In genomic region chr1:149856720-149857119, GRCm38 (mm10) we compare ENCODE assay signal across 8 mouse cellular contexts.
DNase-seq lines count a peak whose midpoint lies in the region; ATAC-seq and TF ChIP-seq lines count a peak whose summit lies in the region.

No protein-coding gene starts in this region.

- no peak overlapping the region for H3K27ac ChIP-seq in MEL (ENCODE audit: control insufficient read depth, low read depth, low read length)
- no peak overlapping the region for H3K27ac ChIP-seq in spleen, adult 2 months (ENCODE audit: insufficient read depth, low read length)

- no peak for TF ChIP-seq EP300 in MEL (IDR thresholded peaks at IDR 0.05; ENCODE audit: low read depth in 1 of 2, low read length in 2 of 2)

- no peaks in the 10 kb centered on the region for H3K27me3 ChIP-seq in MEL (ENCODE audit: control insufficient read depth in 1 of 2, insufficient read depth in 2 of 2, low read length in 2 of 2)
- H3K27me3 ChIP-seq in spleen, adult 2 months (ENCODE audit: control insufficient read depth, insufficient read depth, low read length), result no peaks in the 10 kb centered on the region

- 43% methylated on average over 9 of the region's 9 CpGs for whole genome bisulfite sequencing in spleen, adult 2 months

- no peaks in the 10 kb centered on the region for H3K4me1 ChIP-seq in MEL (ENCODE audit: control insufficient read depth in 1 of 2, insufficient read depth in 2 of 2, low read length in 2 of 2)
- no peaks in the 10 kb centered on the region for H3K4me1 ChIP-seq in spleen, adult 2 months (ENCODE audit: control insufficient read depth, insufficient read depth, insufficient read length)

- H3K79me2 ChIP-seq in MEL (ENCODE audit: control insufficient read depth, insufficient read depth, low read length, poor library complexity), result no peaks in the 10 kb centered on the region

- no peaks in the 10 kb centered on the region for H3K9me3 ChIP-seq in MEL (replicated peaks; ENCODE audit: insufficient read depth, low read length)

- no peaks in the 10 kb centered on the region for H3K36me3 ChIP-seq in MEL (ENCODE audit: control insufficient read depth in 1 of 2, insufficient read depth in 2 of 2, low read length in 2 of 2)
- H3K36me3 ChIP-seq in spleen, adult 2 months (ENCODE audit: control insufficient read depth, insufficient read depth, low read length), result no peaks in the 10 kb centered on the region

- ATAC-seq in common myeloid progenitor, adult 5-6 weeks (replicated peaks; ENCODE audit: low read depth, poor library complexity, severe bottlenecking), result peak; percentile 90
- ATAC-seq in megakaryocyte-erythroid progenitor cell, adult 5-6 weeks (replicated peaks; ENCODE audit: low FRiP score, low TSS enrichment, poor library complexity, severe bottlenecking), result peak; percentile 83
- no peak for ATAC-seq in activated CD4-positive, CD25-positive, alpha-beta regulatory T cell, adult 4 months

- DNase-seq in B cell, adult 2 months, result peak; percentile 43 to 44
- peak; percentile 71 for DNase-seq in MEL (ENCODE audit: low read depth, low spot score)
- DNase-seq in heart, adult 8-10 months (ENCODE audit: low spot score), result peak; percentile 74
- DNase-seq in left cerebral cortex, adult 11 months (ENCODE audit: low spot score), result peak; percentile 78
- peak in 1 of 2 experiments; percentile 8 for DNase-seq in spleen, adult 2 months (ENCODE audit: low read depth in 1 of 2, low spot score in 2 of 2)

- TF ChIP-seq CTCF in MEL (IDR thresholded peaks at IDR 0.05 in 2 of 3, conservative IDR thresholded peaks at IDR 0.05 in 1 of 3; ENCODE audit: control insufficient read depth in 1 of 3, insufficient read depth in 1 of 3, low read depth in 2 of 3, low read length in 3 of 3, poor library complexity in 1 of 3, severe bottlenecking in 1 of 3), result peak; percentile 80 to 92 (median 87)
- peak; percentile 37; the same call in 1 of the 2 replicates for TF ChIP-seq CTCF in spleen, adult 2 months (IDR thresholded peaks at IDR 0.05; ENCODE audit: extremely low read depth, insufficient read depth, insufficient read length, insufficient replicate concordance)

- TF ChIP-seq POLR2A in MEL (IDR thresholded peaks at IDR 0.05; ENCODE audit: control insufficient read depth in 1 of 2, insufficient read depth in 1 of 2, low read depth in 1 of 2, low read length in 2 of 2, poor library complexity in 1 of 2), result no peak
- TF ChIP-seq POLR2A in spleen, adult 2 months (IDR thresholded peaks at IDR 0.05; ENCODE audit: low read depth, low read length), result no peak

- no peak overlapping the region for H3K9ac ChIP-seq in MEL (ENCODE audit: control insufficient read depth, low read depth, low read length, poor library complexity, severe bottlenecking)

- TF ChIP-seq RAD21 in MEL (IDR thresholded peaks at IDR 0.05; ENCODE audit: low read depth, low read length), result peak; percentile 68

- no peak overlapping the region for H3K4me3 ChIP-seq in MEL (ENCODE audit: control insufficient read depth in 1 of 2, insufficient read depth in 1 of 2, low read depth in 2 of 2, low read length in 2 of 2)
- H3K4me3 ChIP-seq in spleen, adult 2 months (ENCODE audit: extremely low read depth, insufficient read depth, insufficient read length), result no peak overlapping the region

TF ChIP-seq in MEL, 35 proteins besides CTCF, POLR2A, EP300 and RAD21:
- TF ChIP-seq USF2 (IDR thresholded peaks at IDR 0.05; ENCODE audit: borderline replicate concordance in 1 of 2, insufficient read depth in 1 of 2, low read depth in 1 of 2, low read length in 2 of 2), result no peak
- TF ChIP-seq ZC3H11A (IDR thresholded peaks at IDR 0.05; ENCODE audit: low read depth, low read length), result peak; percentile 79
- no peak for TF ChIP-seq CHD1 (IDR thresholded peaks at IDR 0.05; ENCODE audit: low read depth, low read length)
- TF ChIP-seq HCFC1 (IDR thresholded peaks at IDR 0.05; ENCODE audit: low read depth, low read length), result no peak
- no peak for TF ChIP-seq MYC (IDR thresholded peaks at IDR 0.05; ENCODE audit: low read depth, low read length)
- no peak for TF ChIP-seq MAZ (IDR thresholded peaks at IDR 0.05; ENCODE audit: low read depth, low read length)
- TF ChIP-seq POLR2AphosphoS5 (IDR thresholded peaks at IDR 0.05; ENCODE audit: borderline replicate concordance, low read depth, low read length), result no peak
- no peak for TF ChIP-seq UBTF (IDR thresholded peaks at IDR 0.05; ENCODE audit: borderline replicate concordance, insufficient read depth, low read depth, low read length)
- TF ChIP-seq TAL1 (IDR thresholded peaks at IDR 0.05; ENCODE audit: low read length), result no peak
- TF ChIP-seq GATA1 (IDR thresholded peaks at IDR 0.05; ENCODE audit: low read depth, low read length), result no peak
- no peak for TF ChIP-seq TCF12 (IDR thresholded peaks at IDR 0.05; ENCODE audit: low read depth, low read length)
- no peak for TF ChIP-seq MEF2A (IDR thresholded peaks at IDR 0.05; ENCODE audit: extremely low read depth, insufficient replicate concordance, low read depth, low read length, poor library complexity, severe bottlenecking)
- no peak for TF ChIP-seq ZMIZ1 (IDR thresholded peaks at IDR 0.05; ENCODE audit: low read depth, low read length)
- TF ChIP-seq SMC3 (IDR thresholded peaks at IDR 0.05; ENCODE audit: low read depth, low read length), result peak; percentile 97
- no peak for TF ChIP-seq CHD2 (IDR thresholded peaks at IDR 0.05; ENCODE audit: low read length)
- TF ChIP-seq MAX (IDR thresholded peaks at IDR 0.05; ENCODE audit: low read length), result no peak
- no peak for TF ChIP-seq POLR2AphosphoS2 (IDR thresholded peaks at IDR 0.05; ENCODE audit: low read length)
